Mouse (Mus musculus) heart, adult 18-20 months (tissue): ENCODE results near the gene Chn2. TPM values are rescaled to one million over a fixed set of nuclear protein-coding genes. Genes with fewer than 3 reads are reported as not detected.

Experiments
- DNase-seq, 2 experiments: peaks; one replicate each; pipeline ENCODE4 v3.0.0; 2021 to 2022; ENCODE audit warnings: mixed read lengths in 1 of 2
- total RNA-seq, 2 experiments: library from RNA; stranded (reverse); gene quantifications; 2 replicates each; pipeline ENCODE4 v1.2.3; 2021

Chn2 gene
- total RNA-seq, 2 experiments from 2014 or later = 2.7 to 3.3 TPM

- no peak for DNase-seq
Measured at GRCm38 (mm10) chr6:54284167-54284711, 244.9 kb downstream of the Chn2 start.

GRCm38 (mm10) chr6:54286813-54287212 lies 247.5 kb downstream of the Chn2 start:
- DNase-seq = no peak

GRCm38 (mm10) chr6:54289774-54290500 lies 250.6 kb downstream of the Chn2 start:
- no peak for DNase-seq

GRCm38 (mm10) chr6:54297231-54297630 lies 257.9 kb downstream of the Chn2 start:
- peak; percentile 33 to 66 for DNase-seq

GRCm38 (mm10) chr6:54299417-54299816 lies 260.1 kb downstream of the Chn2 start:
- peak; percentile 48 to 72 for DNase-seq

GRCm38 (mm10) chr6:54305777-54306176 lies 266.4 kb downstream of the Chn2 start:
- no peak for DNase-seq

- no peak for DNase-seq
Measured at GRCm38 (mm10) chr6:54313071-54313470, 273.7 kb downstream of the Chn2 start.

- DNase-seq = no peak
Measured at GRCm38 (mm10) chr6:54318618-54319017, 279.3 kb downstream of the Chn2 start.

- DNase-seq = no peak
Measured at GRCm38 (mm10) chr6:54319198-54319597, 279.8 kb downstream of the Chn2 start.

GRCm38 (mm10) chr6:54320236-54320635 lies 280.9 kb downstream of the Chn2 start:
- no peak for DNase-seq

GRCm38 (mm10) chr6:54325246-54325885 lies 286.0 kb downstream of the Chn2 start, which contains the start of gene Prr15:
TSS of gene Prr15 (plus strand) at chr6:54325835.
- DNase-seq = no peak

- DNase-seq = peak; percentile 63 to 69
Measured at GRCm38 (mm10) chr6:54326671-54327625, 287.6 kb downstream of the Chn2 start.

GRCm38 (mm10) chr6:54327626-54328003 lies 288.3 kb downstream of the Chn2 start:
- DNase-seq = peak; percentile 69 to 82

- no peak for DNase-seq
Measured at GRCm38 (mm10) chr6:54328783-54329182, 289.4 kb downstream of the Chn2 start.

- no peak for DNase-seq
Measured at GRCm38 (mm10) chr6:54329598-54329997, 290.2 kb downstream of the Chn2 start.

GRCm38 (mm10) chr6:54330166-54330565 lies 290.8 kb downstream of the Chn2 start:
- no peak for DNase-seq

- DNase-seq = no peak
Measured at GRCm38 (mm10) chr6:54331765-54332164, 292.4 kb downstream of the Chn2 start.

GRCm38 (mm10) chr6:54332203-54332602 lies 292.8 kb downstream of the Chn2 start:
- no peak for DNase-seq

GRCm38 (mm10) chr6:54333116-54333651 lies 293.8 kb downstream of the Chn2 start:
- no peak for DNase-seq

- no peak for DNase-seq
Measured at GRCm38 (mm10) chr6:54333652-54334396, 294.5 kb downstream of the Chn2 start.

GRCm38 (mm10) chr6:54337321-54337720 lies 298.0 kb downstream of the Chn2 start:
- DNase-seq = no peak
